Mouse (Mus musculus) right cerebral cortex, postnatal 25 days (tissue): ENCODE results near the gene Irf4.

Source experiments
- DNase-seq: peaks from one replicate; pipeline ENCODE4 v3.0.0; 2022

The Irf4 gene

DNA sequence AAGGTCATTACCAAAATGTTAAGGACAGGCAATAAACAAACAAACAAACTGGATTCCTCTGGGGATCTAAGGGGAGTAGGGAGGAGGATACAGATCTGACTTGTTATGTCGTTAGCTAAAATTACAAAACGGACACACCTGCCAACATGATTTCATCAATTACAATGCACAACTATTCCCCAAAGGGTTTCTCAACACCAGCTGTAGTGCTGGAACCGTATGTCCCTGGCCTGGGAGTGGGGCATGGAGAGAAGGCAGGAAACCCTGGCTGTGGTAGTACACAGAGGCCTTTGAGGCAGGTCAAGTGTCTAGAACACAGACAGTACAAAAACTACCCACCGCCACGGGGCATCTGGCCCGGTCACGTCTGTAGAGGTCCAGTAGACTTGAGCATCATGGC lies 60.2 kb downstream of the Irf4 start:
- no peak for DNase-seq

DNA sequence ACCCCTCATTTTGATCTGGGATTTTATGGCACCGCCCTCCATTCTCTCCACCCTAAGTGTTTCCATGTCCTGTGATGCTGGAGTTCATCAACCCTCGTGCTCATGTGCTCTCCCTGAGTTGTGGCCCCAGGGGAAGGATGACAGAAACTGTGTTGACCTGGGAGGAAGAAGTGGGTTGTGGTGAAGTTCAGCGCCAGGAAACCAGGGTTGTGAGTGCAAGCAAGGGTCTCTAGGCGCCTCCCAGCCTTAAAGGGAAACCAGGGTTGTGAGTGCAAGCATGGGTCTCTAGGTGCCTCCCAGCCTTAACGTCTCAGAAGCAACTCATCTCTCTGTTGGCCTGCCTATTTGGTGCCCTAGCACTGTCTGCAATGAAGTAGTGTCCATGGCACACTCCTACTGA lies 64.4 kb downstream of the Irf4 start:
- DNase-seq = no peak

DNA sequence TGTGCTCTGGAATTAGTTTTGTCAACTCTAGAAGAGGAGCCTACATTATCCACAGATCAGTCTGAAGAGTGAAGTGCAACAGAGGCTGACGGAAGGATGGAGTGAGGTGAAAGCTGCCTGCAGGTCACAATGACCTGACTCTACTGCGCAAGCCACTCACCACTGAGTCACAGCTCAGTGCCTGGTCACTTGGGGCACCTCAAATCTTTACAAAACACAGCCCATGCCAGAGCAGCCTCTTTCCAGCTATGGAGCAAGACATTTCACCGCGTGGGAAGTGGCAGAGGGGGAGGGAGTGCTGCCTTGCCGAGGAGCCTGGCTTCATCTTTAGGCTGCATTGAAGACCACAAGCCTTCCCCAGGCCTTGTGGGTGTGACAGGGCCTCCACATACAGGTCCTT lies 65.2 kb downstream of the Irf4 start:
- no peak for DNase-seq
